Mouse (Mus musculus) frontal cortex, adult 2 months (tissue): Measurements from ENCODE around the gene Zkscan8. TPM values are rescaled to one million over a fixed set of nuclear protein-coding genes. Genes with fewer than 3 reads are reported as not detected.
"Not testable (repeated sequence)": the region's sequence is repeated elsewhere in the genome, so short reads cannot be mapped to it uniquely, and the experiment has no call there.

Source experiments
- DNase-seq, 2 experiments: peaks; one replicate each; pipeline ENCODE4 v3.0.0; 2022; ENCODE audit warnings: low spot score in 1 of 2; ENCODE audit errors: extremely low spot score in 1 of 2
- polyA plus RNA-seq: library from polyadenylated mRNA; depleted of rRNA; stranded (reverse); fragments of >200 nt; gene quantifications from 2 replicates; pipeline ENCODE4 v1.2.3, GENCODE M21; 2012; rRNA removed

The Zkscan8 gene
- 7.9 and 8.6 TPM in 2 replicates for polyA plus RNA-seq

DNA sequence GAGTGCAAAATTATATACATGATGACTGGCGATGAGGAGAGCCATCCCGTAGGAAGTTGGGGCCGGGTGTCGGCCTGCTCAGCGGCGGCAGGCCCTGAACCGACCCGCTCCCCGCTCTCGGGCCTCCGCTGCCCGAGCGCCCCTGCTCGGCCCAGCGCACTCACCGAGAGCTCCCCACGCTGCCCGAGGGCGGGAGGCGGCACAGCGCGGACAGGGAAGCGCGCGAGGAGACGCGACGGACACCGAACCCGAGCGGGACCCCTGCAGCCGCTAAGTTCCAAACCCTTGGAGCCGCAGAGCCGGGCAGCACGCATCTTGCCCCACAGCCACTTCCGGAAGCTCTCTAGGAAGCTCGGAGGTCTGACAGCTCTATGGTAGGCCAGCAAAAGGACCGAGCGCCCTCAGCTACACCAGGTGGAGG, at the start of gene Zkscan8:
Gene Zkscan8 (minus strand): TSS at position 340 of the 421 bp plus-strand sequence.
- DNase-seq: peak; percentile 74 to 91

- DNase-seq: no peak
Observed at GRCm38 (mm10) chr13:21559793-21560192, 28.9 kb upstream of the Zkscan8 start, which contains the start of gene Olfr1535. Olfr1535 (minus strand) TSS chr13:21559893.

DNA sequence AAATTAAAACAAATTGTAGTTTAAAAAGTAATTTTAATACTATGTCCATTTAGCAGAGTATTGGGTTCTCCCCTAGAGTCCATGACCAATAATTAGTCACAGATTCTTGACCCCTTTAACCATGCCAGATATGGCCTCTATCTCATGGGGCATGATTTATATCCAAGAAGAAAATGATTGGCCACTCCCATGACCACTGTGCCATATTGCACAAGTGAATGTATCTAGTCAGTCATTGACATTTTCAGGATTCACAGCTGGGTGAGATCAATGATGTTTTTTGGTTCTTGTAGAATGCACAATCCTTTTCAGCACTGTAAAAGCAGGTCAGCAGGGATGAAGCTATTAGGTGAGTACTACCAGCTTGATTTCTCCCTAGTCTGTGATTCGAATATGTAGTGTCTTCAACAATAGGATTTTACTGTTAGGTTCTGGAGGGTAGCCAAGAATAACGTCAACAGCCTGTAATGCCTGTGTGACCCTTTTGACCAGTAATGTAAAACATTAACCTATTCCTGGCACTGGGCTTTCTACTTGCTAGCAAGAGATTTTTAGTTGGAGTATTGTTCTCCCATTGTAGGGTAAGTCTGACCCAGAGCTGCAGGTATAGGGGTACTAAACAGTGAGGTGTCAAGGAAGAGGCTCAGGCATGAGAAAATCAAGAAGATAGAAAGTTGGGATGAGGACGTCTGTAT, 19.6 kb upstream of the Zkscan8 start:
- DNase-seq: no peak

DNA sequence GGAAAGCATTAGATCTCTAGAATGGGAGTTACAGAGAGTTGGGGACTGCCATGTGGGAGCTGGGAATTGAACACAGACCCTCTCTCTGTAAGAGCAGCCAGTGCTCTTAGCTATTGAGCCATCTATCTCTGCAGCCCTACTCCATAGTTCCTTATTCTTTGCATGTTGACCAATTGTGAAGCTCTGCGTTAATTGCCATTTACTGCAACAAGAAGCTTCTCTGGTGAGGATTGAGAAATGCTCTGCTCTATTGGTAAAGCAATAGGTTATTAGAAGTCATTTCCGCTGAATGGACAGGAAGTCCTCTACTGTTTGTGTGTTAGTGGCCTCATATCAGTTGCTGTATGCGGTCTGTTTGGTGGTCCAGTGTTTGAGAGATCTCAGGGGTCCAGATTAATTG, 18.6 kb upstream of the Zkscan8 start:
- no peak for DNase-seq

GRCm38 (mm10) chr13:21542708-21543107, 11.8 kb upstream of the Zkscan8 start, which contains the start of gene Olfr1366:
Olfr1366 (minus strand) TSS chr13:21542808.
- DNase-seq: no peak

GRCm38 (mm10) chr13:21530136-21530535, 784 bp downstream of the Zkscan8 start:
- DNase-seq: no peak

DNA sequence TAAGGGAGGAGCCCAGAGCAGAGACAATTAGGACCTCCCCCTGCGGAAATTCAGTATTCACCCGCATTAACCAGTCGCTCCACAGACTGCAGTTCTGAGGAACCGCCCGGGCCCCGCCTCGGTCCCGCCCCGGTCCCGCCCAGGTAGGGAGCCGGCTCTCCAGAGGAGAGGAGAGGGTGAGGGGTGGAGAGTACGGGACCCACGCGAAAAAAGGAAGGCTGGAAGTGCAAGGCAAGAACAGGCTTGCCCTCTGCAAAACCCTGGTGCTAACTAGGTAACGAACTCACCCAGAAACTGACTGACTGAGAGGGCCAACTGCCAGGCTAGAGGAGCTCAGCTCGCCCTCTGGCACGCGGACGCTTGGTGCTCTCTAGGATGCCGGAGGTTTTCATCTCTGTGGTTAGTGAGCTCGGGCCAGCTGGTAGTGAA, 24.7 kb downstream of the Zkscan8 start:
- peak; percentile 36 to 79 for DNase-seq

DNA sequence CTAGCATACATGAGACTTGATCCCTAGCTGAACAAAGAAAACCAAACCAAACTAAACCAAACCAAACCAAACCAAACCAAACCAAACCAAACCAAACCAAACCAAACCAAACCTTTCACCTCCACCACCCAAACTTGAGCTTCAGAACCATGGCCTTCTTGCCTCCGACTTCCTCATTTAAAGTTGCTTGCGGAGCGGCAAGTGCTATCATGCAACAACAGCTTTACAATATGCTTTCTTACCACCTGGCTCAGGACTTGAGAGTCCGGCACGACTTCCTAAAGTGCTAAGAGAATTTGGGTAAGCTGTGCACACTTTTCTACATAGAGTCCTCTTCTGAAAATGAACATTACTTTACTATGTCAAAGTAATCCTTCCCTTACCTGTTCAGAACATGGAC, 28.6 kb downstream of the Zkscan8 start:
- DNase-seq: no peak

- DNase-seq: not testable (repeated sequence)
Observed at GRCm38 (mm10) chr13:21501182-21501581, 29.7 kb downstream of the Zkscan8 start, which contains the start of gene Gm11273. Gm11273 (minus strand) TSS chr13:21501418.

DNA sequence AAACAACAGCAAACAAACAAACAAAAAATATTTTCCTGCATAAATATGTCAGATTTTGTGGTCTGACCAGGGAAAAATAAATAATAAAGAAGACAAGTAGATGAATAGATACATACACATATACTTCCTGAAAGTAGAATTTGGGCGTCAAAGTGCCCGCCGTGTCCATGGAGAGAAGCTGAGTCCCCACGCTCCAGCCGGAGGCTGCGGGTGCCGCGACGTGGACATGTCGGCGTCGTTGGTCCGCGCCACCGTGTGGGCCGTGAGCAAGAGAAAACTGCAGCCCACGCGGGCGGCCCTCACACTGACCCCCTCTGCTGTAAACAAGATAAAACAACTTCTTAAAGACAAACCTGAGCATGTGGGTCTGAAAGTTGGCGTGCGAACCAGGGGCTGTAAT, 35.8 kb downstream of the Zkscan8 start, which contains the start of gene AK157302:
Gene AK157302 (plus strand): TSS at position 144 of the 400 bp plus-strand sequence.
- DNase-seq: no peak

- no peak for DNase-seq
Observed at GRCm38 (mm10) chr13:21492847-21493246, 38.1 kb downstream of the Zkscan8 start.

GRCm38 (mm10) chr13:21486881-21487280, 44.0 kb downstream of the Zkscan8 start:
- no peak for DNase-seq

DNA sequence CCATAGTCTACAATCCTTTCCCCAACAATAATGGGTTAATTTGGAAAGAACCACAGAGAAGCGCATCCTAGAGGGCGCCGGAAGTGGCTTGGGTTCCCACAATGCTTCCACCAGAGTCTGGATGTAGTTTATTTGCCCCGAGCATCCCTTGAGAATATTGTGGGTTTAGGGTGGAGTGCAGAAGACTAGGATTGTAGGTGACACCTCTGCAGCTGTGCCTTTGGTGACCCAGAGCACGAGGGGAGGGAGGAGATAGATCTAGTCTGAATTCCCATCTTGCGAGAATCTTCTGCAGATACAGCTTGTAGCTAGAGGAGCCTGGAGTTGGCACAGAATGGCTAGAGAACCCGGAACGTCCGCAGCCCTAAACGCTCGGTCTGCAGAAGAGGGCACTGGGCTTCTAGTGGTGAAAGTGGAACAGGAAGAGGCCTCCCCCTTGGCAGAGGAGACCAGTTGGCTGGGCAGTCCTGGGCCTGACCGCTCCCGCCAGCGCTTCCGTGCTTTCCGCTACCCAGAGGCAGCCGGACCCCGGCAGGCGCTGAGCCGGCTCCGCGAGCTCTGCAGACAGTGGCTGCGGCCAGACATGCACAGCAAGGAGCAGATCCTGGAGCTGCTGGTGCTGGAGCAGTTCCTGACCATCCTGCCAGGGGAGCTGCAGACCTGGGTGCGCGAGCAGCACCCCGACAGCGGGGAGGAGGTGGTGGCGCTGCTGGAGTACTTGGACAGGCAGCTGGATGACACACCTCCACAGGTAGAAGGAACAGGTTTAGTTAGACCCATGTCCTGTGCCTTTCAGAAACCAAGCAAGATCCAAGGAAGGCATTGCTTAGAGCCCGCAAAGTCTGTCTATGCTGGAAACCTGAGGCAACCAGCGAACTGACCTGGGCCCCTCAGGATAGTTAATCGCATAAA, 51.9 kb downstream of the Zkscan8 start, which contains the start of the genes Zkscan4 and Gm10065:
Gene Zkscan4 (plus strand): TSS at position 149 of the 912 bp plus-strand sequence.
Gene Gm10065 (minus strand): TSS at position 683 of the 912 bp plus-strand sequence.
- DNase-seq: peak; percentile 55 to 89

- DNase-seq: no peak
Observed at GRCm38 (mm10) chr13:21472427-21472826, 58.5 kb downstream of the Zkscan8 start.

- no peak for DNase-seq
Observed at GRCm38 (mm10) chr13:21469097-21469496, 61.8 kb downstream of the Zkscan8 start.

- DNase-seq: peak; percentile 40 to 83
Observed at GRCm38 (mm10) chr13:21468061-21469019, 62.6 kb downstream of the Zkscan8 start, which contains the start of gene Nkapl. Nkapl (minus strand) TSS chr13:21468509.

DNA sequence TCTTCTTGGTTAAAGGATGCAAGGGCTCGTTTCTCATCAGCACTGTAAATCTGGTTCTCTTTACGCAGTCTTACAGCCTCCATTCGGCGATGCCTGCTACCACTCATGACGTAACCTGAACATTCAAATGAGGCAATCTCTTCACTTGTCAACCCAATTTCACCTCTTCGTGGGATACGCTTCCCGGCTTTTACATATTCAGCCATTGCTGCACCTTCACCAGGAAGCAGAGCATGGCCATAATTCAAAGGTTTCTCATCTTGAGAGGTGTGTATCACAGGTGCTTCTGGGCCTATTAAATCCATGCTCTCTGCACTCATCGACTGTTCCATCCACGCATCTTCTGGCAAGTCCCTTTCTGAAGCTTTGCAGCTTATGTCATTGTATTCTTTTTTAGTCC, 63.6 kb downstream of the Zkscan8 start:
- DNase-seq: no peak
